Mouse (Mus musculus) embryo, embryonic 10.5 days (tissue): ENCODE measurements around the gene Gm8068.
"Not testable (repeated sequence)": the region's sequence is repeated elsewhere in the genome, so short reads cannot be mapped to it uniquely, and the experiment has no call there.

Experiments
- DNase-seq: peaks from one replicate; pipeline ENCODE4 v3.0.0-alpha.2; 2015; ENCODE audit warnings: low spot score

Gene Gm8068

DNA sequence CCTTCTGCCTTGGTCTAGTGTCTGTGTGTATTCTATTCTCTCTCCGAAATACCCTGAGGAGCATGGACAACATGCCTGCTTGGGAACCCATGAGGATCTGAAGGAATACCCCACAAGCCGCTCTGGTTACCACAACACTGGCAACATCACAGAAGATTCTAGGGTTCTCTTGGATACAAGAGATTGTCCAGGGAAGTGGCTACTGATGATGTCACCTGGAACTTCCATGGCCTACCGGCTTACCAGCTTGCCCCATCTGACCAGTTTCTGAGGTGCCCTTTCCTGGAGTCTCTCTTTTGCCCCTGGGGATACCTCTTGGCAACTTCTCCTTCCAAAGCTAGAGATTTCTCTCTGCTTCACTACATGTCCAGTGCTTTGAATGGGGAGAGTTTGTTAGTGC, at the start of gene Gm8068:
Gene Gm8068 (minus strand): TSS at position 101 of the 400 bp plus-strand sequence.
- not testable (repeated sequence) for DNase-seq

DNA sequence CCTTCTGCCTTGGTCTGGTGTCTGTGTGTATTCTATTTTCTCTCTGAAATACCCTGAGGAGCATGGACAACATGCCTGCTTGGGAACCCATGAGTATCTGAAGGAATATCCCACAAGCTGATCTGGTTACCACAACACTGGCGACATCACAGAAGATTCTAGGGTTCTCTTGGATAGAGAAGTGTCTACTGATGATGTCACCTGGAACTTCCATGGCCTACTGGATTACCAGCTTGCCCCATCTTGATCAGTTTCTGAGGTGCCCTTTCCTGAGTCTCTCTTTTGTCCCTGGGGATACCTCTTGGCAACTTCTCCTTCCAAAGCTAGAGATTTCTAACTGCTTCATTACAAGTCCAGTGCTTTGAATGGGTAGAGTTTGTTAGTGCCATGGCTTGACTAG, 48.8 kb upstream of the Gm8068 start, which contains the start of gene Gm7929:
Gene Gm7929 (minus strand): TSS at position 101 of the 400 bp plus-strand sequence.
- not testable (repeated sequence) for DNase-seq

DNA sequence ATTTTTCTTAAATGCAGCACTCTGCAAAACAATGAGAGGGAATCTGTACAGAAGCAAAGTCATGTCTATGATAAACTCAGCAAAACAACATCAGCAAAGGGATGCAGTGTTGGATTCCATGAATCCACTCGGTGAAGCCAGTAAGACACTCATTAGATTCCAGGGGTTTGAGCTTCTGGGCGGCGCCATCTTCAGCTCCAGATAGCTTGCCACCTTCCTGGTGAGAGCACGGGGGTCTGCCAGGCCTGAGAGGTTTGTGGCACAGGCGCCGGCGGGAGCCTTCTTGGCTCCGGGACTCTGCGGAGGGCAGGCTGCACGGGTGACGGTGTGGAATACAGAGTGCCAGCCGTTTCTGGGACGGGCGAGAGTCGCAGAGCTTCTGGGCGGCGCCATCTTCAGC, 21.8 kb upstream of the Gm8068 start:
- not testable (repeated sequence) for DNase-seq

DNA sequence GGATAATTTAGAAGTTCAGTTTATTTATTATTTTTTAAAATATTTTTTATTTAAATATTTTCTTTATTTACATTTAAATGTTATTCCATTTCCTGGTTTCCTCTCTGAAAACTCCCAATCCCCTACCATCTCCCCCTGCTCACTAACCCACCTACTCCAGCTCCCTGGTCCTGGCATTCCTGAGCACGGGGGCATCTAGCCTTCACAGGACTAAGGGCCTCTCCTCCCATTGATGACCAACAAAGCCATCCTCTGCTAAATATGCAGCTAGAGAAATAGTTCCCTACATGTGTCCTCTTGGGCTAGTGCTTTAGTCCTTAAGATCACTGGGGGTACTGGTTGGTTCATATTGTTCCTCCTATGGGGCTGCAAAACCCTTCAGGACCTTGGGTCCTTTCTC, 15.5 kb upstream of the Gm8068 start:
- not testable (repeated sequence) for DNase-seq

DNA sequence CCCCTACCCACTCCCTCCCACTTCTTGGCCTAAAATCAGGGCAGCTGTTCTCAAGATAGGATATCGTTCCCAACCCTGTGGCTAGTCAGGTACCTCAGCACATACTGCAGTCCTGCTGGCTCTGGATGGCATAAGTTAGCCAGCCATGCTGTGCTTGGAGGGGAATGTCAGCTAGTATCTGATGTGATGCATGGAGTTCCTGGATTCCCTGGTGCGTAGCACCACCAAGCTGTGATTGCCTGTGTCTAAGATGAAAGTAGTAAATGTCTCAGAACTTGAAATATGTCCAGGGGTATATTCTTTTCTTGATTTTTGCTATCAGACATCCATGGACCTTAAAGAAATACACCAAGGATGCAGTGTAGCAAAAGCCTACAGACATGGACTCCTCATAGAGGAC, 53.5 kb downstream of the Gm8068 start:
- not testable (repeated sequence) for DNase-seq
